Mouse (Mus musculus): Measurements from ENCODE around the gene Asb18.
A peak's percentile ranks its signal among the peaks of the same experiment; 100 is the strongest.

The Asb18 gene

GRCm38 (mm10) chr1:89934316-89935260 lies 79.9 kb downstream of the Asb18 start:
- TF ChIP-seq POU5F1 (IDR thresholded peaks at IDR 0.05; ENCODE audit: borderline replicate concordance, low read length) (no peak), NANOG (IDR thresholded peaks at IDR 0.05; ENCODE audit: borderline replicate concordance, low read length) (0 out of 2 replicates have a peak, but pooled peaks have one; percentile 11)

GRCm38 (mm10) chr1:89933786-89934185 lies 80.7 kb downstream of the Asb18 start:
- Histone ChIP-seq H3K27me3 (ENCODE audit: insufficient read depth, low read length) (peaks cover 79% of the 10 kb centered on the region), H3K4me1 (replicated peaks; ENCODE audit: low read depth, low read length) (peaks cover 82% of the 10 kb centered on the region)

More at GRCm38 (mm10) chr1:89934316-89935260, 79.9 kb downstream of the Asb18 start:
- H3K4me3 ChIP-seq (replicated peaks; ENCODE audit: low read length): peak overlapping the region; percentile 58
- peaks cover 82% of the 10 kb centered on the region for H3K4me1 ChIP-seq (replicated peaks; ENCODE audit: low read depth, low read length)
- H3K27me3 ChIP-seq (ENCODE audit: insufficient read depth, low read length): peaks cover 72% of the 10 kb centered on the region
- H3K36me3 ChIP-seq (ENCODE audit: insufficient read depth, low read length): no peaks in the 10 kb centered on the region
- H3K9me3 ChIP-seq (ENCODE audit: low read length): no peaks in the 10 kb centered on the region

GRCm38 (mm10) chr1:89933028-89933427 lies 81.4 kb downstream of the Asb18 start:
- Histone ChIP-seq H3K4me1 (replicated peaks; ENCODE audit: low read depth, low read length) (peaks cover 86% of the 10 kb centered on the region), H3K36me3 (ENCODE audit: insufficient read depth, low read length) (peaks cover 14% of the 10 kb centered on the region), H3K4me3 (replicated peaks; ENCODE audit: low read length) (no peak overlapping the region), H3K9me3 (ENCODE audit: low read length) (no peaks in the 10 kb centered on the region), H3K27me3 (ENCODE audit: insufficient read depth, low read length) (peaks cover 85% of the 10 kb centered on the region)
- TF ChIP-seq NANOG (IDR thresholded peaks at IDR 0.05; ENCODE audit: borderline replicate concordance, low read length): no peak
- TF ChIP-seq POU5F1 (IDR thresholded peaks at IDR 0.05; ENCODE audit: borderline replicate concordance, low read length): no peak
- no peak for TF ChIP-seq CTCF (conservative IDR thresholded peaks at IDR 0.05; ENCODE audit: low read length)

More at GRCm38 (mm10) chr1:89933786-89934185, 80.7 kb downstream of the Asb18 start:
- no peaks in the 10 kb centered on the region for H3K9me3 ChIP-seq (ENCODE audit: low read length)
- peak overlapping the region; percentile 35; the same call in 1 of the 2 replicates for H3K4me3 ChIP-seq (replicated peaks; ENCODE audit: low read length)
- peaks cover 6% of the 10 kb centered on the region for H3K36me3 ChIP-seq (ENCODE audit: insufficient read depth, low read length)
- no peak for TF ChIP-seq NANOG (IDR thresholded peaks at IDR 0.05; ENCODE audit: borderline replicate concordance, low read length)
- TF ChIP-seq CTCF (conservative IDR thresholded peaks at IDR 0.05; ENCODE audit: low read length): no peak
- no peak for TF ChIP-seq POU5F1 (IDR thresholded peaks at IDR 0.05; ENCODE audit: borderline replicate concordance, low read length)

- no peaks in the 10 kb centered on the region for H3K9me3 ChIP-seq (ENCODE audit: low read length)
- peaks cover 18% of the 10 kb centered on the region for H3K36me3 ChIP-seq (ENCODE audit: insufficient read depth, low read length)
- no peak for TF ChIP-seq CTCF (conservative IDR thresholded peaks at IDR 0.05; ENCODE audit: low read length)
- TF ChIP-seq NANOG (IDR thresholded peaks at IDR 0.05; ENCODE audit: borderline replicate concordance, low read length): no peak
- TF ChIP-seq POU5F1 (IDR thresholded peaks at IDR 0.05; ENCODE audit: borderline replicate concordance, low read length): no peak
- peak overlapping the region; percentile 91; the same call in 1 of the 2 replicates for H3K4me3 ChIP-seq (replicated peaks; ENCODE audit: low read length)
- peaks cover 86% of the 10 kb centered on the region for H3K4me1 ChIP-seq (replicated peaks; ENCODE audit: low read depth, low read length)
- peaks cover 82% of the 10 kb centered on the region for H3K27me3 ChIP-seq (ENCODE audit: insufficient read depth, low read length)
These were observed 81.8 kb downstream of the Asb18 start for GRCm38 (mm10) chr1:89932616-89933015.

GRCm38 (mm10) chr1:89932021-89932423 lies 82.4 kb downstream of the Asb18 start:
- Histone ChIP-seq H3K27me3 (ENCODE audit: insufficient read depth, low read length) (peaks cover 78% of the 10 kb centered on the region), H3K4me3 (replicated peaks; ENCODE audit: low read length) (peak overlapping the region; percentile 91), H3K9me3 (ENCODE audit: low read length) (no peaks in the 10 kb centered on the region), H3K36me3 (ENCODE audit: insufficient read depth, low read length) (peaks cover 24% of the 10 kb centered on the region), H3K4me1 (replicated peaks; ENCODE audit: low read depth, low read length) (peaks cover 86% of the 10 kb centered on the region)
- TF ChIP-seq NANOG (IDR thresholded peaks at IDR 0.05; ENCODE audit: borderline replicate concordance, low read length) (no peak), POU5F1 (IDR thresholded peaks at IDR 0.05; ENCODE audit: borderline replicate concordance, low read length) (no peak), CTCF (conservative IDR thresholded peaks at IDR 0.05; ENCODE audit: low read length) (no peak)

- peak within 1 kb of the TSS; percentile 91 for H3K4me3 ChIP-seq (replicated peaks; ENCODE audit: low read length)
- TF ChIP-seq POU5F1 (IDR thresholded peaks at IDR 0.05; ENCODE audit: borderline replicate concordance, low read length) (no peak), CTCF (conservative IDR thresholded peaks at IDR 0.05; ENCODE audit: low read length) (no peak), NANOG (IDR thresholded peaks at IDR 0.05; ENCODE audit: borderline replicate concordance, low read length) (no peak)
- H3K9me3 ChIP-seq (ENCODE audit: low read length): no peaks in the 10 kb centered on the region
- H3K4me1 ChIP-seq (replicated peaks; ENCODE audit: low read depth, low read length): peaks cover 86% of the 10 kb centered on the region
- peaks cover 72% of the 10 kb centered on the region for H3K27me3 ChIP-seq (ENCODE audit: insufficient read depth, low read length)
- H3K36me3 ChIP-seq (ENCODE audit: insufficient read depth, low read length): peaks cover 33% of the 10 kb centered on the region
These were observed 83.3 kb downstream of the Asb18 start, which contains the start of gene Gbx2 for GRCm38 (mm10) chr1:89931120-89931519. Gene Gbx2 (minus strand): TSS chr1:89931179.

- Histone ChIP-seq H3K27me3 (ENCODE audit: insufficient read depth, low read length) (peaks cover 69% of the 10 kb centered on the region), H3K4me1 (replicated peaks; ENCODE audit: low read depth, low read length) (peaks cover 86% of the 10 kb centered on the region), H3K9me3 (ENCODE audit: low read length) (no peaks in the 10 kb centered on the region), H3K4me3 (replicated peaks; ENCODE audit: low read length) (peak overlapping the region; percentile 91), H3K36me3 (ENCODE audit: insufficient read depth, low read length) (peaks cover 38% of the 10 kb centered on the region)
- TF ChIP-seq NANOG (IDR thresholded peaks at IDR 0.05; ENCODE audit: borderline replicate concordance, low read length) (no peak), CTCF (conservative IDR thresholded peaks at IDR 0.05; ENCODE audit: low read length) (no peak)
These were observed 83.9 kb downstream of the Asb18 start for GRCm38 (mm10) chr1:89930551-89930950.

GRCm38 (mm10) chr1:89929721-89930505 lies 84.6 kb downstream of the Asb18 start:
- Histone ChIP-seq H3K4me1 (replicated peaks; ENCODE audit: low read depth, low read length) (peaks cover 86% of the 10 kb centered on the region), H3K27me3 (ENCODE audit: insufficient read depth, low read length) (peaks cover 67% of the 10 kb centered on the region), H3K36me3 (ENCODE audit: insufficient read depth, low read length) (peaks cover 43% of the 10 kb centered on the region), H3K9me3 (ENCODE audit: low read length) (no peaks in the 10 kb centered on the region), H3K4me3 (replicated peaks; ENCODE audit: low read length) (peak overlapping the region; percentile 91)
- no peak for TF ChIP-seq POU5F1 (IDR thresholded peaks at IDR 0.05; ENCODE audit: borderline replicate concordance, low read length)
- TF ChIP-seq NANOG (IDR thresholded peaks at IDR 0.05; ENCODE audit: borderline replicate concordance, low read length): no peak
- no peak for TF ChIP-seq CTCF (conservative IDR thresholded peaks at IDR 0.05; ENCODE audit: low read length)

Data from E14TG2a.4 (cell line).